Mouse (Mus musculus) heart, embryonic 14.5 days (tissue): ENCODE data around the gene Cfap69. TPM values are rescaled to one million over a fixed set of nuclear protein-coding genes. Genes with fewer than 3 reads are reported as not detected.
A peak's percentile ranks its signal among the peaks of the same experiment; 100 is the strongest.

Source experiments
- ATAC-seq: fragments of 200-750 bp; cut with Nextera tagmentation; 2 replicates; pipeline ENCODE4 v1.8.0; 2017; ENCODE audit warnings: low read depth, moderate TSS enrichment; ENCODE audit not compliant: insufficient number of reproducible peaks, insufficient read depth, low FRiP score
- H3K27ac ChIP-seq, 2 experiments: fragments of 200-500 bp in 1 of 2; fragments of 300-500 bp in 1 of 2; sonication (generic) in 1 of 2; replicated peaks in 1 of 2; 2 replicates each; pipeline ENCODE4 v1.5.1; 2012 to 2014; ENCODE audit warnings: low read depth in 2 of 2, low read length in 2 of 2, control low read depth in 1 of 2, mild to moderate bottlenecking in 1 of 2, mixed read lengths in 1 of 2; ENCODE audit not compliant: control insufficient read depth in 1 of 2, insufficient read depth in 1 of 2
- H3K27me3 ChIP-seq: fragments of 300-500 bp; sonication (generic); 2 replicates; pipeline ENCODE4 v1.6.1; 2014; ENCODE audit warnings: mild to moderate bottlenecking, low read length, control low read depth; ENCODE audit not compliant: control insufficient read depth, insufficient read depth
- H3K36me3 ChIP-seq: fragments of 300-500 bp; sonication (generic); 2 replicates; pipeline ENCODE4 v1.6.1; 2014; ENCODE audit warnings: mild to moderate bottlenecking, control low read depth, low read length, mixed read lengths; ENCODE audit not compliant: control insufficient read depth, insufficient read depth
- H3K4me1 ChIP-seq, 2 experiments: fragments of 200-500 bp in 1 of 2; fragments of 300-500 bp in 1 of 2; sonication (generic) in 1 of 2; 2 replicates each; pipeline ENCODE4 v1.6.1; 2012 to 2014; ENCODE audit warnings: low read length in 2 of 2, control low read depth in 1 of 2, mixed read lengths in 1 of 2; ENCODE audit not compliant: control insufficient read depth in 2 of 2, insufficient read depth in 2 of 2
- H3K4me2 ChIP-seq: fragments of 300-500 bp; sonication (generic); 2 replicates; pipeline ENCODE4 v1.6.1; 2014; ENCODE audit warnings: mild to moderate bottlenecking, low read length
- H3K4me3 ChIP-seq, 2 experiments: fragments of 200-500 bp in 1 of 2; fragments of 300-500 bp in 1 of 2; sonication (generic) in 1 of 2; 2 replicates each; pipeline ENCODE4 v1.5.1; 2012 to 2014; ENCODE audit warnings: low read length in 2 of 2, mild to moderate bottlenecking in 2 of 2, control low read depth in 1 of 2, low read depth in 1 of 2, moderate library complexity in 1 of 2; ENCODE audit not compliant: control insufficient read depth in 1 of 2, insufficient read depth in 1 of 2
- H3K9ac ChIP-seq: fragments of 300-500 bp; sonication (generic); 2 replicates; pipeline ENCODE4 v1.6.1; 2014; ENCODE audit warnings: mild to moderate bottlenecking, low read length
- H3K9me3 ChIP-seq: fragments of 300-500 bp; sonication (generic); 2 replicates; pipeline ENCODE4 v1.6.1; 2016; ENCODE audit warnings: low read length, control low read depth; ENCODE audit not compliant: control insufficient read depth
- WGBS: fragments of 180-500 bp; shearing (Covaris S2); extraction: QIAGEN DNeasy Blood & Tissue Kit; methylation state at CpG from one replicate; pipeline ENCODE4 v1.1.7; 2014; 5-methylcytosine and 5-hydroxymethylcytosine counted together
- polyA plus RNA-seq: library from polyadenylated mRNA; unstranded; fragments of >200 nt; fragmentation: Nextera tagmentation; extraction: Ambion mirVana; gene quantifications from 2 replicates; pipeline ENCODE4 v1.2.1, GENCODE M21; 2014

Gene Cfap69
- polyA plus RNA-seq, 1 experiment from 2014 or later: 2.7 TPM

DNA sequence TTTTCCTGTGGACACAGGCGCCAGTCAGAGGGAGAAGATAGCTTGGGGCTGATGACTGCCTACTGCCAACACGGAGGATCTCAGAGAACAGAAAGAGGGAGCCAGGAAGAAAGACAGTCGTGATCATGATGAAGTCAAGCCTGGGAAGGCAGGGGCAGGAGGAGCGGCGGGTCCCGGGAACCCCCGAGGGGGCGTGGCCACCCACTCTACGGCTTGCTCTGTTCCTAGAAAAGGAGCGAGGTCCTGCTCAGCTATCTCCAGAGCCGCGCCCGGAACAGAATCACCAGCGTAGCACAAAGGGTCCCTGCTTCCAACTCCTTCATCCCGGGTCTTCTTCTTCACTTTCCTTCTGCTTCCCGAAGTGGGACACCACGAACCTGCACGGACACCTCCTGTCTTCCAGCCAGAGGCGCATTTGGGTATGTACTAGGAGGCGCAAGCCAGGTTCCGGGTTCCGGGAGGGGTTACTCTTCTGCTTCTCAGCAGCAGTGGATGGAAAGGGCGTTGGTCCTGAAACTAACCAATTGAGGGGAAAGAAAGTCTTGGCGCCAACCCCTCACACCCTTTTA is 90.2 kb downstream of the Cfap69 start, which contains the start of gene Gm8773:
Gm8773 (plus strand) TSS at position 51 of the 569 bp plus-strand sequence.
- ATAC-seq: no peak
- peaks cover 0 to 2% of the 10 kb centered on the region in 2 experiments; a peak in 1 of 4 replicates for H3K4me1 ChIP-seq
- WGBS: under 1% methylated on average over 24 of the region's 24 CpGs
- no peak within 1 kb of the TSS for H3K27ac ChIP-seq
- peaks cover 12% of the 10 kb centered on the region for H3K27me3 ChIP-seq
- H3K4me2 ChIP-seq: peak within 1 kb of the TSS; percentile 88
- peak within 1 kb of the TSS; percentile 64 for H3K9ac ChIP-seq
- H3K36me3 ChIP-seq: no peaks in the 10 kb centered on the region
- peak within 1 kb of the TSS; percentile 56 to 63 for H3K4me3 ChIP-seq
- no peaks in the 10 kb centered on the region for H3K9me3 ChIP-seq

DNA sequence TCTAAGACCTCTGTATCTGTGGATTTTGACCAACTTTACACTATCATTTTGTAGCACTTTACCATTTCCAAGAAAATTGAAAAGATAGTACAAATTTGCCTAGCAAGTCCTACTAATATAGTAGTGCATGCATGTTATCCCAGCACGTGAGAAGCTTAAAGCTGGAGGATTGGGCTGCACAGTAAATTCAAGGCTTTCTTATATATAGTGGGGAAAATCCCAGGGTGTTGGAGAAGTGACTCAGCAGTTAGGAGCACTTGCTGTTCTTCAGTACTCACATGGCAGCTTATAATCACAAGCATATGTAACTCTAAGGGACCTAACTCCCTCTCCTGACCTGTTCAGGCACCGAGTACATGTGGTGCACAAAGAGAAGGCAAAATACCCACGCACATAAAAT is 101.6 kb downstream of the Cfap69 start:
- H3K27me3 ChIP-seq: peaks cover 5% of the 10 kb centered on the region; the same call in 1 of the 2 replicates

DNA sequence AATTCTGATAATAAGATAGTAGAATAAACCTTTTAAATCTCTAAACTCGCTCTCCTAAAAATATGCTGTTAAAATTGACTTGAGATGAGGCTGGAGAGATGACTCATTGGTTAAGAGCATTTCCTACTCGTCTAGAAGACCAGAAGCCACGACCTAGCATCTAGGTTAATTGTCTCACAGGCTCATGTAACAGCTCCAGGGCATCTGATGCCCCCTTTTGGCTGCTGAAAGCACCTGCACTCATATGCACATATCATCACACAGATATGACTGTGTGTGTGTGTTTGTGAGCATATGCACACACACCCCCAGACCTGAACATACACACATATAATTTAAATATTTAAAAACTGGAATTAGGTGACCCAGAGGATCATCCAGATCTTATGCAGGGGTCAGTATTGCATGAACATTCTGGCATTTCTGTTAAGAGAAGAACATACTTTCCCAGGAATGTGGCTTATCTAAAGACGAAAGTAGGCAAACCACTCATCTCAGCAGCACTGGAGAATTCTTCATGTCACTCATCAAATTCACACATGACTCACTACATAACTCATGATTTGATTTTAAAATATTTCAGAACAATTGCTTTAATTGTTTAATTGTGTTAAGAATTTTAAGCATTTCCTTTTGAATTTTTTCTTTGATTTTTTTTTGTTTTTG is 102.9 kb downstream of the Cfap69 start:
- no peak for ATAC-seq
- H3K9me3 ChIP-seq: no peaks in the 10 kb centered on the region
- no peaks in the 10 kb centered on the region for H3K36me3 ChIP-seq
- H3K4me2 ChIP-seq: no peak overlapping the region
- peaks cover 0 to 7% of the 10 kb centered on the region in 2 experiments; a peak in 3 of 4 replicates for H3K4me1 ChIP-seq
- H3K4me3 ChIP-seq: no peak overlapping the region
- 67% methylated on average over 4 of the region's 4 CpGs for WGBS
- peaks cover 5% of the 10 kb centered on the region; the same call in 1 of the 2 replicates for H3K27me3 ChIP-seq
- no peak overlapping the region for H3K9ac ChIP-seq
- no peak overlapping the region for H3K27ac ChIP-seq

More for the DNA sequence above, 101.6 kb downstream of the Cfap69 start:
- 66% methylated on average over 3 of the region's 3 CpGs for WGBS
- Histone ChIP-seq H3K27ac (no peak overlapping the region), H3K36me3 (no peaks in the 10 kb centered on the region), H3K4me2 (no peak overlapping the region), H3K9ac (no peak overlapping the region), H3K9me3 (no peaks in the 10 kb centered on the region), H3K4me3 (no peak overlapping the region), H3K4me1 (peaks cover 0 to 7% of the 10 kb centered on the region in 2 experiments; a peak in 3 of 4 replicates)
- no peak for ATAC-seq

DNA sequence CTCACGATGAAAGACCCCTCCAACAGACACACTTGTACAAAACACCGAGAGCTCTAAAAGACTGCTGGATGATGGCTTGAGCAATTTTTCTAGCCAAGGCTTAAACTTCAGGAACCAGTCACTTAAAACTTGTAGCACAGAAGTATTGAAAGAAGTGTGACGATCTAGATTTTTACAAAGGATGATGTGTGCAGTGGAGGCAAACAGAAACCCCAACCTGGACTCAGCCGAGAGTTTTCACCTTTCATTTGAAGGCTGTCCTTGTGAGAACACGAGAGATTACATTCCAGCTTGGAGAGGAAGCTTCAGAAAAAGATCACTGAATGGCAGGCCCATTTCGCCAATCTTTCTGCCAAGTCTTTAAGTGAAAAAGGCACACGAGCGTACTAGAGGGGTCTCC is 104.2 kb downstream of the Cfap69 start:
- Histone ChIP-seq H3K4me3 (peak overlapping the region; percentile 61 to 82), H3K9me3 (no peaks in the 10 kb centered on the region), H3K4me2 (peak overlapping the region; percentile 78), H3K9ac (peak overlapping the region; percentile 91), H3K4me1 (peaks cover 0 to 7% of the 10 kb centered on the region in 2 experiments; a peak in 3 of 4 replicates), H3K27me3 (no peaks in the 10 kb centered on the region), H3K36me3 (peaks cover 11% of the 10 kb centered on the region), H3K27ac (peak overlapping the region; percentile 71 to 84)
- ATAC-seq: no peak
- 40% methylated on average over 8 of the region's 8 CpGs for WGBS

DNA sequence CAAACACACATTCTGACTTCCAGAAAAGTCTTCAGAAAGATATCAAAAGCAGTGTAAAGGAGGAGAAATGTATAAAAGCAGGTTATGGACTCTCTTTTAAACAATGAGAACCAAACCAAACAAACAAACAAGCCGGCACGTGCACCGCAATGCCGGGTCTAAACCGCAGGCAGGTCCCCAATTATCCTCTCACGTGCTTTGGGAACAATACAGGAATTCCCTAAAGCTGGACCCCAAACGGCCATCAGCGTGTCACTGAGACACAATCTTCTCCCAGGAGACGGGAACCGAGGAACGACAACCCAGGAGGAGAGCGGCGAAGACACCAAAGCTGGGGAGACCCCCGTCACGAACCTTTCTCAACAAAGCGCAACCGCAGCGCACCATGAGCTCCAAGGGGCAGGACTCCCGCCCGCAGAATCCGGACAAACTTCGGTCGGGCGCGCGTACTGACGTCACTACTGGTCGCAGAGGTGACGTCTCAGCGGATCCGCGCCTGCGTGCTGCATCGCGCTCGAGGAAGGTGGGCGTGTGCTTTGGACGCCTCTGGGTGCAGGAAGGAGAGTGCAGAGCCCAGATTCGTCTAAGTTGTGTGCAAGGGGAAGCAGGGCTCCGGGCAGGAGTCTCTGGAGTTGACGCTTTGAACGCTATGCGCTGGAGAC is 104.8 kb downstream of the Cfap69 start, which contains the start of gene Gtpbp10:
Gtpbp10 (minus strand) TSS at position 460 of the 662 bp plus-strand sequence.
- Histone ChIP-seq H3K4me1 (peaks cover 0 to 7% of the 10 kb centered on the region in 2 experiments; a peak in 3 of 4 replicates), H3K27me3 (no peaks in the 10 kb centered on the region), H3K4me3 (peak within 1 kb of the TSS; percentile 61 to 82), H3K27ac (peak within 1 kb of the TSS; percentile 71 to 84), H3K36me3 (peaks cover 17% of the 10 kb centered on the region), H3K9ac (peak within 1 kb of the TSS; percentile 91), H3K4me2 (peak within 1 kb of the TSS; percentile 78), H3K9me3 (no peaks in the 10 kb centered on the region)
- ATAC-seq: peak; percentile 99
- under 1% methylated on average over 43 of the region's 43 CpGs for WGBS

DNA sequence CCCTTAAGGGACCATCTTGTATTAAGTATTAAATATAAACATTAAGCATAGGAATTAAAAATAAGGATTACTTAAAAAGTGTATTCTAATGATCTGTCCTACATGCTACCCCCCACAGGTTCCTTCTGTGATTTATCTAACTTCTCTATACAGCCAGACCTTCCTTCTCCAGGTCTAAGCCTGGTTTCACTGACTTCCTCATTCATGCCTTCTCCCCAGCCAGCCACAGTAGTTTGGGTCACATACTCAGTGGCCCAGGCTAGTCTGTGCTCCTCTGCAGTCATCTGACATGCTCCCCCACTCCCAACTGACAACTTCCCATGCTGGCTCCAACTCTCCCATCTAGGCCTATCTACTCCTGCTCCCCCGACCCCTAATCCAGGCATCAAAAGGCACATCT is 112.9 kb downstream of the Cfap69 start:
- ATAC-seq: no peak
- H3K9me3 ChIP-seq: no peaks in the 10 kb centered on the region
- no peak overlapping the region for H3K27ac ChIP-seq
- no peak overlapping the region for H3K4me2 ChIP-seq
- no peak overlapping the region for H3K9ac ChIP-seq
- H3K27me3 ChIP-seq: no peaks in the 10 kb centered on the region
- 75% methylated on average over 1 of the region's 1 CpGs for WGBS
- peaks cover 72% of the 10 kb centered on the region for H3K36me3 ChIP-seq
- no peaks in the 10 kb centered on the region for H3K4me1 ChIP-seq
- H3K4me3 ChIP-seq: no peak overlapping the region

DNA sequence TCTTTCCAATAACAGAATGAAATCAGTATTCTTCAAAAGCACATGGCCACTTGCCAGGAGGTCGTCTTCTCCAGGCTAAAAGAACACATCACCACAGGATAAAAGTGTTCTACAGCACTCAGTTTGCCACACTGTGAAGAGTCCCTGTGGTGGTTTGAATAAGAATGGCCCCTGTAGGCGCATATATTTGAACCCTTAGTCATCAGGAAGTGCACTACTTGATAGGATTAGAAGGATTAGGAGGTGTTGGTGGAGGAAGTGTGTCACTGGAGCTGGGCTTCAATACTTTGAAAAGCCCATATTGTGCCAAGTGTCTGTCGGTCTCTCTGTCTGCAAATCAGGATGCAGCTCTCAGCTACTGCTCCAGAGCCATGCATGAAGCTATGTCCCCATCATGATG is 123.7 kb downstream of the Cfap69 start:
- 54% methylated on average over 3 of the region's 3 CpGs for WGBS
- Histone ChIP-seq H3K9me3 (no peaks in the 10 kb centered on the region), H3K4me1 (no peaks in the 10 kb centered on the region), H3K36me3 (peaks cover 59% of the 10 kb centered on the region), H3K27me3 (no peaks in the 10 kb centered on the region), H3K27ac (no peak overlapping the region), H3K9ac (no peak overlapping the region), H3K4me3 (no peak overlapping the region), H3K4me2 (no peak overlapping the region)
- ATAC-seq: no peak
